Mouse (Mus musculus): Measurements from ENCODE around the gene Cox7a2l.

Gene Cox7a2l

GRCm38 (mm10) chr17:83538141-83538540 lies 21.0 kb upstream of the Cox7a2l start:
- POLR2A ChIA-PET: interaction anchor here in 3 of 4 experiments (0.5 to 3.0 kb wide), 9 partner anchors 9 to 33 kb away, joined by 3 to 14 read pairs (median 4); no protein-coding TSS in a partner anchor
- CTCF ChIA-PET: interaction anchor here in 1 of 4 experiments (0.5 to 0.6 kb wide), 2 partner anchors 125 to 245 kb away, joined by 3 to 14 read pairs; no protein-coding TSS in a partner anchor

GRCm38 (mm10) chr17:83533150-83533549 lies 16.0 kb upstream of the Cox7a2l start:
- POLR2A ChIA-PET: interaction anchor here in 3 of 4 experiments (0.6 to 3.9 kb wide), 5 partner anchors 11 to 38 kb away, joined by 3 to 11 read pairs (median 5); no protein-coding TSS in a partner anchor
- CTCF ChIA-PET: interaction anchor here in 1 of 4 experiments (0.6 kb wide), 1 partner anchor 506 kb away, joined by 4 read pairs; no protein-coding TSS in a partner anchor

- POLR2A ChIA-PET: interaction anchor here (0.6 to 4.2 kb wide), 24 partner anchors 10 to 248 kb away, joined by 3 to 19 read pairs (median 4); no protein-coding TSS in a partner anchor
- CTCF ChIA-PET: interaction anchor here in 1 of 4 experiments (1.3 kb wide), 1 partner anchor 18 kb away, joined by 3 read pairs; no protein-coding TSS in a partner anchor
These were observed 10.7 kb upstream of the Cox7a2l start for GRCm38 (mm10) chr17:83527651-83528381.

GRCm38 (mm10) chr17:83526624-83527532 lies 9.7 kb upstream of the Cox7a2l start:
- CTCF ChIA-PET: interaction anchor here (0.5 to 1.3 kb wide), 5 partner anchors 19 to 203 kb away, joined by 3 to 8 read pairs (median 3); no protein-coding TSS in a partner anchor
- POLR2A ChIA-PET: interaction anchor here in 3 of 4 experiments (0.6 to 4.2 kb wide), 28 partner anchors 11 to 175 kb away, joined by 3 to 19 read pairs (median 4); no protein-coding TSS in a partner anchor

GRCm38 (mm10) chr17:83526091-83526561 lies 9.0 kb upstream of the Cox7a2l start:
- ChIA-PET POLR2A (interaction anchor here in 3 of 4 experiments (0.7 to 4.2 kb wide), 22 partner anchors 10 to 715 kb away, joined by 3 to 19 read pairs (median 4); no protein-coding TSS in a partner anchor), CTCF (interaction anchor here in 3 of 4 experiments (0.6 kb wide), 3 partner anchors 37 to 202 kb away, joined by 3 to 8 read pairs (median 3); no protein-coding TSS in a partner anchor)

GRCm38 (mm10) chr17:83525596-83525995 lies 8.5 kb upstream of the Cox7a2l start:
- POLR2A ChIA-PET: interaction anchor here in 3 of 4 experiments (0.7 to 4.2 kb wide), 17 partner anchors 11 to 715 kb away, joined by 3 to 19 read pairs (median 4); no protein-coding TSS in a partner anchor
- CTCF ChIA-PET: no interaction called here

- ChIA-PET CTCF (no interaction called here), POLR2A (interaction anchor here (0.6 to 3.8 kb wide), 8 partner anchors 11 to 211 kb away, joined by 3 to 34 read pairs (median 10); no protein-coding TSS in a partner anchor)
These were observed 7.6 kb upstream of the Cox7a2l start for GRCm38 (mm10) chr17:83524753-83525152.

GRCm38 (mm10) chr17:83522590-83523379 lies 5.7 kb upstream of the Cox7a2l start:
- ChIA-PET CTCF (interaction anchor here in 2 of 4 experiments (0.6 to 2.4 kb wide), 2 partner anchors 26 to 136 kb away, joined by 3 to 6 read pairs; no protein-coding TSS in a partner anchor), POLR2A (interaction anchor here (0.6 to 4.5 kb wide), 55 partner anchors 9 to 358 kb away, joined by 3 to 35 read pairs (median 5); no protein-coding TSS in a partner anchor)

- POLR2A ChIA-PET: interaction anchor here in 3 of 4 experiments (0.5 to 4.5 kb wide), 36 partner anchors 8 to 700 kb away, joined by 3 to 35 read pairs (median 6); no protein-coding TSS in a partner anchor
- CTCF ChIA-PET: interaction anchor here in 2 of 4 experiments (1.1 to 2.4 kb wide), 3 partner anchors 27 to 41 kb away, joined by 3 to 6 read pairs (median 3); no protein-coding TSS in a partner anchor
These were observed 4.8 kb upstream of the Cox7a2l start for GRCm38 (mm10) chr17:83521881-83522280.

GRCm38 (mm10) chr17:83514213-83514701 lies 2.9 kb downstream of the Cox7a2l start:
- POLR2A ChIA-PET: interaction anchor here (0.5 to 3.7 kb wide), 36 partner anchors 9 to 347 kb away, joined by 3 to 34 read pairs (median 5); no protein-coding TSS in a partner anchor
- CTCF ChIA-PET: interaction anchor here in 1 of 4 experiments (1.7 kb wide), 1 partner anchor 34 kb away, joined by 3 read pairs; no protein-coding TSS in a partner anchor

GRCm38 (mm10) chr17:83513655-83514212 lies 3.4 kb downstream of the Cox7a2l start:
- CTCF ChIA-PET: interaction anchor here in 1 of 4 experiments (1.7 kb wide), 1 partner anchor 34 kb away, joined by 3 read pairs; no protein-coding TSS in a partner anchor
- POLR2A ChIA-PET: interaction anchor here (0.5 to 3.7 kb wide), 36 partner anchors 9 to 348 kb away, joined by 3 to 34 read pairs (median 5); no protein-coding TSS in a partner anchor

GRCm38 (mm10) chr17:83512130-83512529 lies 5.0 kb downstream of the Cox7a2l start:
- ChIA-PET POLR2A (interaction anchor here in 2 of 4 experiments (1.0 to 2.3 kb wide), 6 partner anchors 11 to 34 kb away, joined by 3 to 14 read pairs (median 4); no protein-coding TSS in a partner anchor), CTCF (no interaction called here)

GRCm38 (mm10) chr17:83503693-83504092 lies 13.4 kb downstream of the Cox7a2l start:
- ChIA-PET POLR2A (interaction anchor here in 3 of 4 experiments (0.6 to 6.2 kb wide), 10 partner anchors 10 to 741 kb away, joined by 3 to 35 read pairs (median 4); no protein-coding TSS in a partner anchor), CTCF (no interaction called here)

- ChIA-PET CTCF (interaction anchor here in 1 of 4 experiments (0.6 kb wide), 1 partner anchor 18 kb away, joined by 3 read pairs; no protein-coding TSS in a partner anchor), POLR2A (interaction anchor here in 3 of 4 experiments (0.8 to 3.4 kb wide), 8 partner anchors 9 to 1121 kb away, joined by 3 to 17 read pairs (median 3); no protein-coding TSS in a partner anchor)
These were observed 17.4 kb downstream of the Cox7a2l start for GRCm38 (mm10) chr17:83499692-83500091.

- ChIA-PET POLR2A (interaction anchor here (0.6 to 3.4 kb wide), 18 partner anchors 8 to 1120 kb away, joined by 3 to 17 read pairs (median 3); no protein-coding TSS in a partner anchor), CTCF (interaction anchor here in 3 of 4 experiments (0.6 to 1.2 kb wide), 3 partner anchors 78 to 203 kb away, joined by 3 to 5 read pairs (median 4); no protein-coding TSS in a partner anchor)
These were observed 18.2 kb downstream of the Cox7a2l start for GRCm38 (mm10) chr17:83498889-83499288.

GRCm38 (mm10) chr17:83487762-83488161 lies 29.4 kb downstream of the Cox7a2l start:
- POLR2A ChIA-PET: interaction anchor here in 2 of 4 experiments (0.6 to 3.1 kb wide), 5 partner anchors 10 to 136 kb away, joined by 3 to 10 read pairs (median 10); no protein-coding TSS in a partner anchor
- CTCF ChIA-PET: interaction anchor here in 2 of 4 experiments (0.5 to 0.7 kb wide), 2 partner anchors 90 to 324 kb away, joined by 4 to 14 read pairs; no protein-coding TSS in a partner anchor
